Mouse (Mus musculus) olfactory bulb, adult 2 months (tissue): ENCODE results near the gene Gm21954. TPM values are rescaled to one million over a fixed set of nuclear protein-coding genes. Genes with fewer than 3 reads are reported as not detected.

Experiments
- H3K27ac ChIP-seq: fragments of 200-500 bp; 2 replicates; pipeline ENCODE4 v1.5.1; 2012; ENCODE audit warnings: low read depth, low read length; ENCODE audit not compliant: insufficient read depth
- H3K4me1 ChIP-seq: fragments of 200-500 bp; 2 replicates; pipeline ENCODE4 v1.6.1; 2012; ENCODE audit warnings: low read length; ENCODE audit not compliant: control insufficient read depth, insufficient read depth
- H3K4me3 ChIP-seq: fragments of 200-500 bp; 2 replicates; pipeline ENCODE4 v1.5.1; 2012; ENCODE audit warnings: mild to moderate bottlenecking, low read depth, low read length, moderate library complexity; ENCODE audit not compliant: insufficient read depth
- CTCF ChIP-seq: fragments of 200-500 bp; IDR thresholded peaks from 2 replicates; pipeline ENCODE4 v1.5.1; 2012; ENCODE audit warnings: low read depth, mild to moderate bottlenecking, low read length, moderate library complexity; ENCODE audit not compliant: insufficient read depth
- POLR2A ChIP-seq: fragments of 200-500 bp; IDR thresholded peaks from 2 replicates; pipeline ENCODE4 v1.6.1; 2012; ENCODE audit warnings: mild to moderate bottlenecking, low read depth, low read length, moderate library complexity; ENCODE audit not compliant: insufficient read depth
- WGBS: fragments of 180-500 bp; shearing (Covaris S2); methylation state at CpG from one replicate; pipeline ENCODE4 v1.1.7; 2018; 5-methylcytosine and 5-hydroxymethylcytosine counted together
- polyA plus RNA-seq: library from polyadenylated mRNA; stranded (reverse); fragments of >200 nt; gene quantifications from 2 replicates; pipeline ENCODE4 v1.2.4, GENCODE M21; 2012; ENCODE audit warnings: low replicate concordance; ENCODE audit not compliant: missing spikeins, insufficient read depth, insufficient read length

Gene Gm21954
- polyA plus RNA-seq, 1 experiment, result not detected

GRCm38 (mm10) chr3:55431223-55431622 is 40.8 kb downstream of the Gm21954 start:
- Histone ChIP-seq H3K27ac (no peak overlapping the region), H3K4me3 (no peak overlapping the region), H3K4me1 (peaks cover 2% of the 10 kb centered on the region; the same call in 1 of the 2 replicates)
- 40% methylated on average over 3 of the region's 3 CpGs for WGBS
- TF ChIP-seq CTCF, result no peak
- no peak for TF ChIP-seq POLR2A

GRCm38 (mm10) chr3:55430022-55430549 is 41.9 kb downstream of the Gm21954 start:
- H3K27ac ChIP-seq, result no peak overlapping the region
- no peak overlapping the region for H3K4me3 ChIP-seq
- no peak for TF ChIP-seq POLR2A
- no peak for TF ChIP-seq CTCF
- 76% methylated on average over 2 of the region's 2 CpGs for WGBS
- peaks cover 2% of the 10 kb centered on the region; the same call in 1 of the 2 replicates for H3K4me1 ChIP-seq

GRCm38 (mm10) chr3:55423640-55424397 is 48.2 kb downstream of the Gm21954 start:
- Histone ChIP-seq H3K4me3 (no peak overlapping the region), H3K4me1 (peaks cover 29% of the 10 kb centered on the region), H3K27ac (peak overlapping the region; percentile 60; the same call in 1 of the 2 replicates)
- TF ChIP-seq POLR2A, result no peak
- TF ChIP-seq CTCF, result no peak
- 20% methylated on average over 11 of the region's 11 CpGs for WGBS

- Histone ChIP-seq H3K4me1 (peaks cover 40% of the 10 kb centered on the region), H3K4me3 (no peak overlapping the region), H3K27ac (no peak overlapping the region; the same call in 1 of the 2 replicates)
- WGBS, result 43% methylated on average over 8 of the region's 8 CpGs
- TF ChIP-seq CTCF (no peak), POLR2A (no peak)
Observed at GRCm38 (mm10) chr3:55420436-55421083, 51.5 kb downstream of the Gm21954 start.

- Histone ChIP-seq H3K4me3 (no peak overlapping the region), H3K27ac (no peak overlapping the region), H3K4me1 (peaks cover 43% of the 10 kb centered on the region)
- TF ChIP-seq CTCF (no peak), POLR2A (no peak)
- WGBS, result 28% methylated on average over 3 of the region's 3 CpGs
Observed at GRCm38 (mm10) chr3:55419334-55419733, 52.7 kb downstream of the Gm21954 start.

GRCm38 (mm10) chr3:55418845-55419244 is 53.2 kb downstream of the Gm21954 start:
- no peak overlapping the region for H3K27ac ChIP-seq
- no peak overlapping the region for H3K4me3 ChIP-seq
- WGBS, result 65% methylated on average over 6 of the region's 6 CpGs
- TF ChIP-seq CTCF, result no peak
- peaks cover 40% of the 10 kb centered on the region for H3K4me1 ChIP-seq

- peak overlapping the region; percentile 92 for H3K27ac ChIP-seq
- no peak for TF ChIP-seq POLR2A
- TF ChIP-seq CTCF, result no peak
- WGBS, result 2% methylated on average over 14 of the region's 14 CpGs
Observed at GRCm38 (mm10) chr3:55415527-55415950, 56.5 kb downstream of the Gm21954 start.

More at GRCm38 (mm10) chr3:55415527-55415950, 56.5 kb downstream of the Gm21954 start:
- H3K4me1 ChIP-seq, result peaks cover 16% of the 10 kb centered on the region
- no peak overlapping the region for H3K4me3 ChIP-seq

Other genes starting within 250 kb of the Gm21954 start
- gene Dclk1, start 229.8 kb downstream of the Gm21954 start, polyA plus RNA-seq, result 265 and 822 TPM in 2 replicates